Mouse (Mus musculus): Measurements from ENCODE around the gene Hoxc8. TPM values are rescaled to one million over a fixed set of nuclear protein-coding genes. Genes with fewer than 3 reads are reported as not detected.

Hoxc8 gene
- polyA plus RNA-seq, 2 experiments = 0.04 TPM

GRCm38 (mm10) chr15:102954192-102955006 lies 36.0 kb upstream of the Hoxc8 start, which contains the start of gene Hoxc11:
Gene Hoxc11, plus strand, starts transcription at chr15:102954427.
- WGBS (ENCODE audit: insufficient replicate concordance) = 2% methylated on average over 57 of the region's 57 CpGs
- ATAC-seq (ENCODE audit: insufficient read depth) = no peak
- H3K27me3 ChIP-seq (ENCODE audit: control insufficient read depth, insufficient read depth, low read length) = peaks cover 95% of the 10 kb centered on the region

DNA sequence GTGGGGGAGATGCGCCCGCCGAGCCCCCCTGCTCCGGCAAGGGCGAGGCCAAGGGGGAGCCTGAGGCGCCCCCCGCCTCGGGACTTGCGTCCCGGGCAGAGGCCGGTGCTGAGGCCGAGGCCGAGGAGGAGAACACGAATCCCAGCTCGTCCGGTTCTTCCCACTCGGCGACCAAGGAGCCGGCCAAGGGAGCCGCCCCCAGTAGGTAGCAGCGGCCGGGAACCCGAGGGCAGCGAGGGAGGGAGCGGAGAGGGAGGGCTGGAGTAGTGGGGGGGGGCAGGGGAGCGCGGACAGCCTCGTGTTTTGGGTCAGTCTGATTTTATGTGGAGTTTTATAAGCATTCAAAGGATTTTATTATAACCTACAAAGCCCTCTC lies 35.4 kb upstream of the Hoxc8 start:
- no peaks in the 10 kb centered on the region for H3K9me3 ChIP-seq (ENCODE audit: control insufficient read depth, low read length)
- no peaks in the 10 kb centered on the region for H3K36me3 ChIP-seq (replicated peaks; ENCODE audit: control insufficient read depth, insufficient read depth, low read depth)
- H3K4me1 ChIP-seq (replicated peaks; ENCODE audit: control insufficient read depth in 2 of 2, insufficient read depth in 2 of 2, low read length in 1 of 2) = no peaks in the 10 kb centered on the region
- DNase-seq (ENCODE audit: low read depth in 3 of 3, low spot score in 3 of 3) (no peak), ATAC-seq (ENCODE audit: insufficient read depth) (no peak)
- no peak overlapping the region for H3K4me3 ChIP-seq (ENCODE audit: insufficient read depth in 1 of 2, low read depth in 2 of 2, low read length in 2 of 2)
- no peak overlapping the region for H3K9ac ChIP-seq (replicated peaks)
- H3K27me3 ChIP-seq (ENCODE audit: control insufficient read depth, insufficient read depth, low read length) = peaks cover 95% of the 10 kb centered on the region
- no peak overlapping the region for H3K4me2 ChIP-seq (ENCODE audit: low read depth)
- TF ChIP-seq CTCF (IDR thresholded peaks at IDR 0.05; ENCODE audit: low read depth) (no peak), EP300 (IDR thresholded peaks at IDR 0.05; ENCODE audit: low read depth) (no peak)
- under 1% methylated on average over 26 of the region's 28 CpGs for WGBS (ENCODE audit: insufficient replicate concordance)
- H3K27ac ChIP-seq = no peak overlapping the region

More at GRCm38 (mm10) chr15:102954192-102955006, 36.0 kb upstream of the Hoxc8 start, which contains the start of gene Hoxc11:
- Histone ChIP-seq H3K4me1 (replicated peaks; ENCODE audit: control insufficient read depth in 2 of 2, insufficient read depth in 2 of 2, low read length in 1 of 2) (no peaks in the 10 kb centered on the region), H3K27ac (no peak within 1 kb of the TSS), H3K4me3 (ENCODE audit: insufficient read depth in 1 of 2, low read depth in 2 of 2, low read length in 2 of 2) (no peak within 1 kb of the TSS), H3K4me2 (ENCODE audit: low read depth) (no peak within 1 kb of the TSS), H3K9ac (replicated peaks) (no peak within 1 kb of the TSS), H3K9me3 (ENCODE audit: control insufficient read depth, low read length) (no peaks in the 10 kb centered on the region), H3K36me3 (replicated peaks; ENCODE audit: control insufficient read depth, insufficient read depth, low read depth) (no peaks in the 10 kb centered on the region)
- no peak for TF ChIP-seq EP300 (IDR thresholded peaks at IDR 0.05; ENCODE audit: low read depth)
- no peak for TF ChIP-seq CTCF (IDR thresholded peaks at IDR 0.05; ENCODE audit: low read depth)
- DNase-seq (ENCODE audit: low read depth in 3 of 3, low spot score in 3 of 3) = no peak

- ATAC-seq (ENCODE audit: insufficient read depth) (no peak), DNase-seq (ENCODE audit: low read depth in 3 of 3, low spot score in 3 of 3) (no peak)
- Histone ChIP-seq H3K27ac (no peak overlapping the region), H3K4me1 (replicated peaks; ENCODE audit: control insufficient read depth in 2 of 2, insufficient read depth in 2 of 2, low read length in 1 of 2) (no peaks in the 10 kb centered on the region), H3K27me3 (ENCODE audit: control insufficient read depth, insufficient read depth, low read length) (peaks cover 96% of the 10 kb centered on the region), H3K9me3 (ENCODE audit: control insufficient read depth, low read length) (no peaks in the 10 kb centered on the region), H3K36me3 (replicated peaks; ENCODE audit: control insufficient read depth, insufficient read depth, low read depth) (no peaks in the 10 kb centered on the region), H3K4me2 (ENCODE audit: low read depth) (no peak overlapping the region), H3K9ac (replicated peaks) (no peak overlapping the region), H3K4me3 (ENCODE audit: insufficient read depth in 1 of 2, low read depth in 2 of 2, low read length in 2 of 2) (no peak overlapping the region)
- 1% methylated on average over 39 of the region's 40 CpGs for WGBS (ENCODE audit: insufficient replicate concordance)
- no peak for TF ChIP-seq CTCF (IDR thresholded peaks at IDR 0.05; ENCODE audit: low read depth)
Measured at GRCm38 (mm10) chr15:102955833-102956640, 34.4 kb upstream of the Hoxc8 start.

DNA sequence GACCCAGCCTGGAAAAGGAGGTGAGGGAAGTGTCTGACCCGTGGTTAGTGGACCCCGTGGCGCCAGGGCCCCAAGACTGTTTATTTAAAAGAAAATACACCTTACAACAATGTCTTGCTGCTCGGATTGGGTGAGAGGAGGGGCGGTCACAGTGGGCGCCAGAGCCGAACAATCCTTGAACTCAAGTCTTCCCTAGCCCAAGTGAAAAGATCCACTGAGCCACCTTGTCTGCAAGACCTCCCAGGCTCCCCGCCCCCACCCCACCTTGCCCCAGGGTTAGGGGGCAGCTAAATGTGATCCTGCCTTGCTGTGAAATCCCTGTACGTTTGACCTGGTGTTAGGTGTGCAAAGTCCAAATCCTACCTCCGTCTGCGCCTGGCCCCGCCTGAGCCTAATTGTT lies 33.5 kb upstream of the Hoxc8 start:
- no peak for TF ChIP-seq CTCF (IDR thresholded peaks at IDR 0.05; ENCODE audit: low read depth)
- no peak for TF ChIP-seq EP300 (IDR thresholded peaks at IDR 0.05; ENCODE audit: low read depth)
- Histone ChIP-seq H3K27ac (no peak overlapping the region), H3K27me3 (ENCODE audit: control insufficient read depth, insufficient read depth, low read length) (peaks cover 95% of the 10 kb centered on the region), H3K4me3 (ENCODE audit: insufficient read depth in 1 of 2, low read depth in 2 of 2, low read length in 2 of 2) (no peak overlapping the region), H3K9me3 (ENCODE audit: control insufficient read depth, low read length) (no peaks in the 10 kb centered on the region), H3K9ac (replicated peaks) (no peak overlapping the region), H3K4me1 (replicated peaks; ENCODE audit: control insufficient read depth in 2 of 2, insufficient read depth in 2 of 2, low read length in 1 of 2) (no peaks in the 10 kb centered on the region), H3K4me2 (ENCODE audit: low read depth) (no peak overlapping the region), H3K36me3 (replicated peaks; ENCODE audit: control insufficient read depth, insufficient read depth, low read depth) (no peaks in the 10 kb centered on the region)
- ATAC-seq (ENCODE audit: insufficient read depth) = no peak
- WGBS (ENCODE audit: insufficient replicate concordance) = 1% methylated on average over 12 of the region's 12 CpGs
- no peak for DNase-seq (ENCODE audit: low read depth in 3 of 3, low spot score in 3 of 3)

- Histone ChIP-seq H3K4me3 (ENCODE audit: insufficient read depth in 1 of 2, low read depth in 2 of 2, low read length in 2 of 2) (no peak overlapping the region), H3K27ac (no peak overlapping the region), H3K9me3 (ENCODE audit: control insufficient read depth, low read length) (no peaks in the 10 kb centered on the region), H3K4me2 (ENCODE audit: low read depth) (no peak overlapping the region), H3K27me3 (ENCODE audit: control insufficient read depth, insufficient read depth, low read length) (peaks cover 93% of the 10 kb centered on the region), H3K9ac (replicated peaks) (no peak overlapping the region), H3K36me3 (replicated peaks; ENCODE audit: control insufficient read depth, insufficient read depth, low read depth) (no peaks in the 10 kb centered on the region), H3K4me1 (replicated peaks; ENCODE audit: control insufficient read depth in 2 of 2, insufficient read depth in 2 of 2, low read length in 1 of 2) (no peaks in the 10 kb centered on the region)
- TF ChIP-seq EP300 (IDR thresholded peaks at IDR 0.05; ENCODE audit: low read depth) (no peak), CTCF (IDR thresholded peaks at IDR 0.05; ENCODE audit: low read depth) (no peak)
- DNase-seq (ENCODE audit: low read depth in 3 of 3, low spot score in 3 of 3) (no peak), ATAC-seq (ENCODE audit: insufficient read depth) (no peak)
- WGBS (ENCODE audit: insufficient replicate concordance) = 4% methylated on average over 13 of the region's 13 CpGs
Measured at GRCm38 (mm10) chr15:102959663-102960191, 30.7 kb upstream of the Hoxc8 start.
